Mouse (Mus musculus) hindbrain, embryonic 14.5 days (tissue): Measurements from ENCODE around the gene Lpar3. TPM values are rescaled to one million over a fixed set of nuclear protein-coding genes. Genes with fewer than 3 reads are reported as not detected.

Source experiments
- ATAC-seq: fragments of 200-750 bp; cut with Nextera tagmentation; 2 replicates; pipeline ENCODE4 v1.8.0; 2017; ENCODE audit warnings: moderate number of reproducible peaks, mild to moderate bottlenecking, moderate TSS enrichment, moderate library complexity; ENCODE audit not compliant: low FRiP score
- DNase-seq: peaks from one replicate; pipeline ENCODE4 v3.0.0-alpha.2; 2015; ENCODE audit warnings: low spot score
- H3K27ac ChIP-seq: fragments of 300-500 bp; sonication (generic); 2 replicates; pipeline ENCODE4 v1.5.1; 2014; ENCODE audit warnings: mild to moderate bottlenecking, moderate library complexity
- H3K27me3 ChIP-seq: fragments of 300-500 bp; sonication (generic); 2 replicates; pipeline ENCODE4 v1.6.1; 2014; ENCODE audit warnings: mild to moderate bottlenecking, low read length, mixed read lengths; ENCODE audit not compliant: control insufficient read depth, insufficient read depth
- H3K36me3 ChIP-seq: fragments of 300-500 bp; sonication (generic); replicated peaks from 2 replicates; pipeline ENCODE4 v1.6.1; 2014; ENCODE audit not compliant: control insufficient read depth, insufficient read depth
- H3K4me1 ChIP-seq: fragments of 300-500 bp; sonication (generic); replicated peaks from 2 replicates; pipeline ENCODE4 v1.6.1; 2014; ENCODE audit warnings: antibody characterized with exemption, low read length, mixed read lengths; ENCODE audit not compliant: control insufficient read depth, insufficient read depth
- H3K4me2 ChIP-seq: fragments of 300-500 bp; sonication (generic); replicated peaks from 2 replicates; pipeline ENCODE4 v1.6.1; 2014; ENCODE audit warnings: mild to moderate bottlenecking, moderate library complexity
- H3K4me3 ChIP-seq: fragments of 300-500 bp; sonication (generic); replicated peaks from 2 replicates; pipeline ENCODE4 v1.5.1; 2014; ENCODE audit warnings: mild to moderate bottlenecking, low read length
- H3K9ac ChIP-seq: fragments of 300-500 bp; sonication (generic); 2 replicates; pipeline ENCODE4 v1.6.1; 2014
- H3K9me3 ChIP-seq: fragments of 300-500 bp; sonication (generic); 2 replicates; pipeline ENCODE4 v1.6.1; 2016; ENCODE audit warnings: low read length; ENCODE audit not compliant: control insufficient read depth
- WGBS: fragments of 180-500 bp; shearing (Covaris S2); extraction: QIAGEN DNeasy Blood & Tissue Kit; methylation state at CpG from one replicate; pipeline ENCODE4 v1.1.7; 2014; 5-methylcytosine and 5-hydroxymethylcytosine counted together
- polyA plus RNA-seq: library from polyadenylated mRNA; unstranded; fragments of >200 nt; fragmentation: Nextera tagmentation; extraction: Ambion mirVana; gene quantifications from 2 replicates; pipeline ENCODE4 v1.2.1, GENCODE M21; 2014

Gene Lpar3
- polyA plus RNA-seq, 1 experiment from 2014 or later, result 0.37 TPM

- no peak overlapping the region for H3K27ac ChIP-seq
- H3K4me1 ChIP-seq, result no peaks in the 10 kb centered on the region
- no peak for ATAC-seq
- no peaks in the 10 kb centered on the region for H3K36me3 ChIP-seq
- H3K9ac ChIP-seq, result no peak overlapping the region
- H3K27me3 ChIP-seq, result no peaks in the 10 kb centered on the region
- DNase-seq, result no peak
- no peaks in the 10 kb centered on the region for H3K9me3 ChIP-seq
- H3K4me2 ChIP-seq, result no peak overlapping the region
- H3K4me3 ChIP-seq, result no peak overlapping the region
- WGBS, result 62% methylated on average over 13 of the region's 13 CpGs
Observed at GRCm38 (mm10) chr3:146278195-146279140, 57.7 kb downstream of the Lpar3 start.

GRCm38 (mm10) chr3:146283732-146284361, 63.1 kb downstream of the Lpar3 start:
- H3K9me3 ChIP-seq, result no peaks in the 10 kb centered on the region
- H3K4me1 ChIP-seq, result no peaks in the 10 kb centered on the region
- no peak overlapping the region for H3K4me3 ChIP-seq
- H3K4me2 ChIP-seq, result no peak overlapping the region
- no peaks in the 10 kb centered on the region for H3K27me3 ChIP-seq
- no peak overlapping the region for H3K27ac ChIP-seq
- H3K9ac ChIP-seq, result no peak overlapping the region
- no peak for DNase-seq
- ATAC-seq, result no peak
- no peaks in the 10 kb centered on the region for H3K36me3 ChIP-seq
- 49% methylated on average over 3 of the region's 3 CpGs for WGBS

GRCm38 (mm10) chr3:146286118-146286517, 65.4 kb downstream of the Lpar3 start:
- no peak for ATAC-seq
- no peak for DNase-seq
- Histone ChIP-seq H3K27ac (no peak overlapping the region), H3K27me3 (no peaks in the 10 kb centered on the region), H3K4me1 (no peaks in the 10 kb centered on the region), H3K9me3 (no peaks in the 10 kb centered on the region), H3K9ac (no peak overlapping the region), H3K4me2 (no peak overlapping the region), H3K36me3 (no peaks in the 10 kb centered on the region), H3K4me3 (no peak overlapping the region)
- WGBS, result 75% methylated on average over 4 of the region's 4 CpGs

DNA sequence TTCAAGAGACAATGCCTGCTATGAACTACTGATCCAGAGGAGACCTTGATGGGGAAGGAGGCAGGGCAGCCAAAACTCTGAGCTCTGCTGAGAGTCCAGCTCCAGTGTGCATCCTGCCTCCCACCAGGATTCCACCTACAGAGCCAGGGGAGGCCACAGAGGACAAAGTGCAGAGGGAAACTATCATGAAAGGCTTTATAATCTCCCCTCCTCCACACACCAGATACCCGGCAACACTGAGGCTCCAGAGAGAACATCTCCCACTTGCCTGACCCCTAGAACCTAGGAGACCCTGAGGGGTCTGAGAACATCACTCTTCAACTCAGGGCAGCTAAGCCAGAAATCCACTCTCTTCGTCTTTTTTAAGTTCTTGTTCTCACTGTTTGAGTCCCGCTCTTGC, 71.2 kb downstream of the Lpar3 start:
- Histone ChIP-seq H3K4me3 (no peak overlapping the region), H3K4me1 (no peaks in the 10 kb centered on the region), H3K4me2 (no peak overlapping the region), H3K27me3 (no peaks in the 10 kb centered on the region), H3K27ac (no peak overlapping the region), H3K36me3 (no peaks in the 10 kb centered on the region), H3K9ac (no peak overlapping the region), H3K9me3 (no peaks in the 10 kb centered on the region)
- WGBS, result 79% methylated on average over 3 of the region's 3 CpGs
- ATAC-seq, result no peak
- no peak for DNase-seq

DNA sequence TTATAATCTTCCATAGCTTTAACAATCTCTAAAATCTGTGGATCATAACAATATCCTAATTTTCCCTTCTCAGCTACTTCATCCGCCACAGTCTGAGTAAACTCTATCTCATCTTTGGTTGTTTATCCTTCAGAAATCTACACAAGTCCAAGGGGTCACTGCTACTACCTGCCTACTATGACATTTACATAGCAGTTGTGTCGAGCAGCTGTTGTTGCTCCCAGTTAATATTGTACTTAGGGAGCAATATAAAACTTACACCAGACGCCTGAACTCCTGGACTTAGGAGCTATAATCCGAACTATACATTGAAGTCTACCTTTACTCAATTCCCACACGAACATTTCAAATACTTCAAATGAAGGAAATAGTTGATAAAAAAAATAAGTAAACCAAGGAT, 71.8 kb downstream of the Lpar3 start:
- 92% methylated on average over 5 of the region's 5 CpGs for WGBS
- H3K4me1 ChIP-seq, result no peaks in the 10 kb centered on the region

GRCm38 (mm10) chr3:146302451-146302850, 81.7 kb downstream of the Lpar3 start:
- DNase-seq (no peak), ATAC-seq (no peak)
- no peak overlapping the region for H3K4me3 ChIP-seq
- H3K36me3 ChIP-seq, result no peaks in the 10 kb centered on the region
- no peak overlapping the region for H3K4me2 ChIP-seq
- H3K27ac ChIP-seq, result no peak overlapping the region
- no peaks in the 10 kb centered on the region for H3K9me3 ChIP-seq
- WGBS, result 85% methylated on average over 3 of the region's 3 CpGs
- no peaks in the 10 kb centered on the region; the same call in 1 of the 2 replicates for H3K4me1 ChIP-seq
- no peaks in the 10 kb centered on the region for H3K27me3 ChIP-seq
- H3K9ac ChIP-seq, result no peak overlapping the region

More for the DNA sequence above, 71.8 kb downstream of the Lpar3 start:
- no peaks in the 10 kb centered on the region for H3K9me3 ChIP-seq
- no peak overlapping the region for H3K27ac ChIP-seq
- ATAC-seq (no peak), DNase-seq (no peak)
- no peak overlapping the region for H3K4me3 ChIP-seq
- no peaks in the 10 kb centered on the region for H3K36me3 ChIP-seq
- H3K4me2 ChIP-seq, result no peak overlapping the region
- H3K9ac ChIP-seq, result no peak overlapping the region
- no peaks in the 10 kb centered on the region for H3K27me3 ChIP-seq

GRCm38 (mm10) chr3:146303194-146303593, 82.4 kb downstream of the Lpar3 start:
- H3K4me2 ChIP-seq, result no peak overlapping the region
- H3K4me3 ChIP-seq, result no peak overlapping the region
- WGBS, result 92% methylated on average over 5 of the region's 5 CpGs
- no peaks in the 10 kb centered on the region for H3K27me3 ChIP-seq
- H3K27ac ChIP-seq, result no peak overlapping the region
- H3K9ac ChIP-seq, result no peak overlapping the region
- no peaks in the 10 kb centered on the region; the same call in 1 of the 2 replicates for H3K4me1 ChIP-seq
- H3K9me3 ChIP-seq, result no peaks in the 10 kb centered on the region
- no peaks in the 10 kb centered on the region for H3K36me3 ChIP-seq
- ATAC-seq, result no peak
- no peak for DNase-seq

- H3K4me3 ChIP-seq, result no peak overlapping the region
- WGBS, result 83% methylated on average over 21 of the region's 21 CpGs
- H3K4me1 ChIP-seq, result no peaks in the 10 kb centered on the region; the same call in 1 of the 2 replicates
- H3K9me3 ChIP-seq, result no peaks in the 10 kb centered on the region
- no peak for ATAC-seq
- H3K27me3 ChIP-seq, result no peaks in the 10 kb centered on the region
- no peaks in the 10 kb centered on the region for H3K36me3 ChIP-seq
- H3K9ac ChIP-seq, result no peak overlapping the region
- DNase-seq, result no peak
- 0 out of 2 replicates have a peak overlapping the region, but pooled peaks have one; percentile 32 for H3K27ac ChIP-seq
- H3K4me2 ChIP-seq, result no peak overlapping the region
Observed at GRCm38 (mm10) chr3:146304556-146305405, 84.0 kb downstream of the Lpar3 start.

DNA sequence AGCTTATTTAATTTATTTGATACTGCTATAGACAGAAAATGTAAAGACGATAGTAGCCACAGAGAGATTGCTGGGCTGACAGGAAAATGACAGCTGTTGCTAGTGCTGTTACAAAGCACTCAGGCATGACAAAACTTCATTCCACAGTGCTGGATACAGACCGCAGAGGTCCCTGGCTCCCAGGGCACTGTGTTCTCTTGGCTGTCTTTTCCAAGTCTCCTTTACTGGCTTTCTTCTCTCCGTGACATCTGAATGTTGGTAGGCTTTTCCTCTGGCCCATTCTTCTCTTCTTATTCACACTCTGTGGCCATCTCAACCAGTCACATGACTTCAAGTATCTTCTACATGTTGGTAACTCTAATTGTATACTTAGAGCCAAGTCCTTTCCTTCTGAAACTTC, 86.6 kb downstream of the Lpar3 start:
- H3K27me3 ChIP-seq, result no peaks in the 10 kb centered on the region
- H3K4me2 ChIP-seq, result no peak overlapping the region
- H3K4me3 ChIP-seq, result no peak overlapping the region
- no peak for DNase-seq
- no peak for ATAC-seq
- WGBS, result 47% methylated on average over 3 of the region's 3 CpGs
- peaks cover 10% of the 10 kb centered on the region for H3K4me1 ChIP-seq
- no peak overlapping the region for H3K27ac ChIP-seq
- no peak overlapping the region for H3K9ac ChIP-seq
- H3K36me3 ChIP-seq, result no peaks in the 10 kb centered on the region
- H3K9me3 ChIP-seq, result no peaks in the 10 kb centered on the region
